Mouse (Mus musculus) ES-E14 (cell line): ENCODE measurements at regions not wholly inside any gene's neighbourhood (a gene's known extent, or its start where the extent isn't known, plus 50 kb on each side); places are given as distances from the start of the nearest gene placed in this dataset.

ENCODE experiments used
- DNase-seq: peaks from one replicate; pipeline ENCODE4 v3.0.0-alpha.2; 2013; ENCODE audit warnings: low read depth, low spot score
- H3K27ac ChIP-seq: 2 replicates; pipeline ENCODE4 v1.5.1; 2012; ENCODE audit warnings: low read depth, mild to moderate bottlenecking, low read length, moderate library complexity, mixed read lengths; ENCODE audit not compliant: poor library complexity, insufficient read depth, severe bottlenecking
- H3K36me3 ChIP-seq: 2 replicates; pipeline ENCODE4 v1.6.1; 2012; ENCODE audit warnings: mild to moderate bottlenecking, low read length, moderate library complexity, mixed read lengths; ENCODE audit not compliant: control insufficient read depth, poor library complexity, insufficient read depth, severe bottlenecking
- H3K4me1 ChIP-seq, 2 experiments: fragments of 150-350 bp in 1 of 2; sonication (generic) in 1 of 2; 2 replicates each; pipeline ENCODE4 v1.6.1; 2012; ENCODE audit warnings: low read length in 2 of 2, mild to moderate bottlenecking in 1 of 2, mixed read lengths in 1 of 2; ENCODE audit not compliant: control insufficient read depth in 2 of 2, insufficient read depth in 2 of 2, poor library complexity in 1 of 2
- H3K4me3 ChIP-seq, 2 experiments: fragments of 150-350 bp in 1 of 2; sonication (generic) in 1 of 2; 2 replicates each; pipeline ENCODE4 v1.5.1; 2012; ENCODE audit warnings: low read length in 2 of 2, low read depth in 1 of 2, mild to moderate bottlenecking in 1 of 2, mixed read lengths in 1 of 2; ENCODE audit not compliant: insufficient read depth in 1 of 2, poor library complexity in 1 of 2, severe bottlenecking in 1 of 2
- H3K9ac ChIP-seq: 2 replicates; pipeline ENCODE4 v1.6.1; 2012; ENCODE audit warnings: low read depth, mild to moderate bottlenecking, low read length, mixed read lengths; ENCODE audit not compliant: poor library complexity, insufficient read depth, severe bottlenecking
- H3K9me3 ChIP-seq: fragments of 150-350 bp; sonication (generic); 2 replicates; pipeline ENCODE4 v1.6.1; 2012; ENCODE audit warnings: low read depth, mild to moderate bottlenecking, low read length; ENCODE audit not compliant: control insufficient read depth, insufficient read depth
- CHD2 ChIP-seq: IDR thresholded peaks from 2 replicates; pipeline ENCODE4 v1.6.1; 2014; ENCODE audit warnings: mild to moderate bottlenecking, low read depth, low read length, inconsistent platforms
- HCFC1 ChIP-seq: IDR thresholded peaks from 2 replicates; pipeline ENCODE4 v1.6.1; 2012; ENCODE audit warnings: low read length, inconsistent platforms, borderline replicate concordance; ENCODE audit not compliant: insufficient read depth
- MAFK ChIP-seq: IDR thresholded peaks from 2 replicates; pipeline ENCODE4 v1.6.1; 2014; ENCODE audit warnings: mild to moderate bottlenecking, low read depth, low read length, inconsistent platforms; ENCODE audit not compliant: insufficient read depth
- ZC3H11A ChIP-seq: IDR thresholded peaks from 2 replicates; pipeline ENCODE4 v1.6.1; 2012; ENCODE audit warnings: low read depth, mild to moderate bottlenecking, inconsistent platforms, low read length, borderline replicate concordance
- ZNF384 ChIP-seq: IDR thresholded peaks from 2 replicates; pipeline ENCODE4 v1.6.1; 2012; ENCODE audit warnings: low read depth, low read length, inconsistent platforms
- in situ Hi-C, 2 experiments: fragments of 600-800 bp; cut with MboI; formaldehyde crosslinking; loops; one replicate each; pipeline ENCODE4 v1.15.1; 2025; ENCODE audit warnings: low sequenced_read_pairs in 2 of 2, inconsistent platforms in 1 of 2; ENCODE audit not compliant: unreplicated experiment in 2 of 2

DNA sequence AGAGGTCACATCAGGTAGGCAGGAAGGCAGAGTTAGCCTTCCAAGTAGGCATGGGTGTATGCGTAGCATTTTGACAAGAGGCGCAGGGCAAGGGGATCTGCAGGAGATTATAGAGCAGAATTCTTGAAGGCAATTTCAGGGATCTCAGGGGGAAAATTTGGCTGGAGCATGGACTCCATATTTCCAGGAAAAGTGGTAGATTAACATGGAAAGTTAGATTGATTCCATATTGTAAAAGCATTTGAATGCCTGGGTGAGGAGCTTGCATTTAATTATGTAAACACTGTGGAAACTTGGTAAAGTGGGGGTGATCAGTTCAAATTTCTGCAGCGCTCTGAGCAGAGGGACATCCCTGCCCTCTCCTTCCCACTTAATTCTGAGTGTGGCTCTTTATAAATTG lies 146.7 kb downstream of the Pax3 start:
- H3K4me3 ChIP-seq = no peak overlapping the region
- no peaks in the 10 kb centered on the region for H3K9me3 ChIP-seq
- no peak overlapping the region for H3K27ac ChIP-seq
- no peak for DNase-seq
- H3K9ac ChIP-seq = no peak overlapping the region
- in situ Hi-C loops = no loop called here
- H3K4me1 ChIP-seq = no peaks in the 10 kb centered on the region
- H3K36me3 ChIP-seq = no peaks in the 10 kb centered on the region
- TF ChIP-seq MAFK (no peak), CHD2 (no peak), HCFC1 (no peak), ZC3H11A (no peak), ZNF384 (no peak)

DNA sequence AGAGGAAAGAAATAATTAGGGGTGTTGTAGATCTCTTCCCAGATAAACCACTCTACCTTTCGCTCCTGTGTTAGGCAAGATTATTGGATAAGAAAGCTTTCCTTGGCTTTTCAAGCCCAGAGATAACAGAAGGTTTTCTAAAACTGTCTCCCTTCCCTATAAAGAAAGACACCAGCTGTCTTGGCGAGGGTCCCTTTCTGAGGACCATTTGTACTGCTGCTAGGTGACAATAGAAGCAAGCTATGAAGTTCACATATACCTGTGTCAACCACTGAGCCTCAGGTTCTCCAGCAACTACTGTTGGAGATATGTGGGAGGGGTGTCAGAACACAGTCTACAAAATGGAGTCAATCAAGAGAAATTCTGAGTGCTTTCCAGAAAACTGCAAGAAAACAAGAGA lies 164.6 kb downstream of the Pax3 start:
- no peak overlapping the region for H3K4me3 ChIP-seq
- H3K9me3 ChIP-seq = no peaks in the 10 kb centered on the region
- no peaks in the 10 kb centered on the region for H3K4me1 ChIP-seq
- TF ChIP-seq MAFK = no peak
- no peak for TF ChIP-seq ZNF384
- TF ChIP-seq CHD2 = no peak
- no peak for TF ChIP-seq ZC3H11A
- H3K36me3 ChIP-seq = no peaks in the 10 kb centered on the region
- no peak for DNase-seq
- H3K27ac ChIP-seq = no peak overlapping the region
- no peak overlapping the region for H3K9ac ChIP-seq
- in situ Hi-C loops = no loop called here

DNA sequence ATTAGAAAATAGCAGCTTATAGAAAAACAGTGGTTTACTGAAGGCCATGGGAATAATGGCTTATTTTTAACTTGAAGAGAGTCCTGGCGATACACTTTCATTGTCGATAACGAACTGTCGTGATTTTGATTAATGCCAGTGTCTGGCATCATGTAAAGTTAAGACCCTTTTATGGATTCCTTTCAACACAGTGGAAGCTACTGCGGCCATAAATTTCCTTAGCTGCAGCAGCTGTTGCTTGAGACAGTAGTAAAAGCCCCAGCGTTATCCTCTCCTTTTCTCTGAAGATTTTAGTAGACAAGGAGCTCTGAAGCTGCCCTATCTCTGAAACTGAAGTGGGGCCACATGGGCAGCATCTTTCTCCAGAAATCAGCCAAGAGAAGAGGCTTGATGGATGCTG lies 175.2 kb downstream of the Pax3 start:
- H3K27ac ChIP-seq = no peak overlapping the region
- H3K9ac ChIP-seq = no peak overlapping the region
- DNase-seq = no peak

DNA sequence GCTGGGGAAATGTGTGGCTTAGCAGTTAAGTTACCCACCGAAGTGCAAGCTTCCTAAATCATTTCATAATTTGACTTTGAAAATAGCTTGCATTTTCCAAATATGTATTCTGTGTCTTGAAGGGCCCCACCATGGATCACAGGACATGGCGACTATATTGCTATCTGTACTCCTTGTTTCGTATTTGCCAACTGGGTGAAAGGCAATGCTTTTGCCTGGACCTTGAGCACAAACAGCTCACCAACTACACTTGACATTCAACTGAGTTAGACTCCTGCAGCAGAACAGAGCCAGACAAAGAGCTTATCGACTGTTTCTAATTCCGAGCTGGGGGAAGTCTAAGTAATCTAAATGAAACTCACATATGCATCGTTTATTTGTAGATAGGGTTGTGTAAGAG lies 175.9 kb downstream of the Pax3 start:
- TF ChIP-seq HCFC1 = no peak
- TF ChIP-seq MAFK = no peak
- no peak for TF ChIP-seq ZNF384
- TF ChIP-seq ZC3H11A = no peak
- no peak for TF ChIP-seq CHD2
- no peaks in the 10 kb centered on the region for H3K36me3 ChIP-seq
- no peak overlapping the region for H3K27ac ChIP-seq
- in situ Hi-C loops = no loop called here
- H3K9me3 ChIP-seq = no peaks in the 10 kb centered on the region
- no peak overlapping the region for H3K4me3 ChIP-seq
- no peak for DNase-seq
- H3K4me1 ChIP-seq = no peaks in the 10 kb centered on the region
- H3K9ac ChIP-seq = no peak overlapping the region

More for the DNA sequence above, 175.2 kb downstream of the Pax3 start:
- Histone ChIP-seq H3K4me3 (no peak overlapping the region), H3K9me3 (no peaks in the 10 kb centered on the region), H3K4me1 (no peaks in the 10 kb centered on the region), H3K36me3 (no peaks in the 10 kb centered on the region)
- in situ Hi-C loops = no loop called here
- no peak for TF ChIP-seq HCFC1
- no peak for TF ChIP-seq ZC3H11A
- no peak for TF ChIP-seq CHD2
- no peak for TF ChIP-seq ZNF384
- no peak for TF ChIP-seq MAFK

DNA sequence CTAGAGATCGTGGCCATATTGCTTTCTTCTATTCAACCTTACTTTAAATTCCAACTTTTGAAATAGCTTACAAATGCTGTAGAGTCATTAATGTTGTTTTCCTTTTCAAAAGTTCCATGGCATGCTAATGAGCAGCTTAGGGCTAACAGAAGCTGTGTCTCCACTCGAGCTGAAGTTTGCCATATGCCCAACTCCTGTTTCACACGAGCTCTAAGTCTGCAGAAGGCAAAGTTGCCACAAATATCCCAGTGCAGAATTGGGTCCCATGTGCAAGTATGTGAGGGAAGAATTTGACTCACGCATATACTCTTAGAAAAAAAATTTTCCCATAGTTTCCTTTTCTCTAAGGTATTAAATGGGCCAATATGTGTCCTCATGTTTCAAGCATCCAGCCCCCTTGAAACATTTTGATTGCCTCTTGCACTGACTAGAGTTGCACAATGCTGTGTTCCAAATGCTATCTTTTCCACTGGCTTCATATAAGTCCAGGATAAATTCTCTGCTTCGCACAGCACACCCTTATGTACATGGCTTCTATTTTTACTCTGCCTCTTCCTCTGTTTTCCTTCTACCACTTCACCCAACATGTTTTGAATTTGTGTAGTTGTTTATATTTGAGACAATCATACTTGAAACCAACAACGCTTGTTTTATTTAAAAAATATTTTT lies 178.9 kb downstream of the Pax3 start:
- H3K4me1 ChIP-seq = no peaks in the 10 kb centered on the region
- no peaks in the 10 kb centered on the region for H3K36me3 ChIP-seq
- no peak for TF ChIP-seq CHD2
- no peak for TF ChIP-seq ZC3H11A
- no peak for TF ChIP-seq HCFC1
- TF ChIP-seq MAFK = no peak
- TF ChIP-seq ZNF384 = no peak
- in situ Hi-C loops = no loop called here
- no peak for DNase-seq
- H3K27ac ChIP-seq = no peak overlapping the region
- no peaks in the 10 kb centered on the region for H3K9me3 ChIP-seq
- H3K4me3 ChIP-seq = no peak overlapping the region
- no peak overlapping the region for H3K9ac ChIP-seq
